9 mouse cellular contexts compared by ENCODE assay signal in genomic region chr5:139717723-139718122, GRCm38 (mm10). TPM values are rescaled to one million over a fixed set of nuclear protein-coding genes. Genes with fewer than 3 reads are reported as not detected.
DNase-seq lines count a peak whose midpoint lies in the region; ATAC-seq and TF ChIP-seq lines count a peak whose summit lies in the region.
"Had no signal": no experiment of that assay in that cellular context is flagged by ENCODE, and none has a peak within 500 bp of the region (broad histone marks: within the 10 kb centered on the region; RNA-seq: fewer than 3 reads in every experiment).

No protein-coding gene starts in this region.

- DNase-seq in hindbrain, embryonic 14.5 days (ENCODE audit: low spot score): peak; percentile 66
- DNase-seq in ZHBTc4 (ENCODE audit: low read depth, low spot score): peak; percentile 56
- DNase-seq in heart, postnatal 14 days: peak; percentile 67 to 77
- DNase-seq in layer of hippocampus, adult 9-10 months (ENCODE audit: low spot score): peak; percentile 20
- peak; percentile 78 for DNase-seq in lung, postnatal 36 days

- H3K36me3 ChIP-seq in hindbrain, embryonic 14.5 days (replicated peaks; ENCODE audit: control insufficient read depth, insufficient read depth): 0 out of 2 replicates have a peak, but pooled peaks cover 4% of the 10 kb centered on the region
- peaks cover 15% of the 10 kb centered on the region for H3K36me3 ChIP-seq in hindbrain, embryonic 13.5 days
- no peaks in the 10 kb centered on the region; the same call in 1 of the 2 replicates for H3K36me3 ChIP-seq in stomach, embryonic 16.5 days (ENCODE audit: control insufficient read depth, insufficient read depth, low read length)
- H3K36me3 ChIP-seq: limb, embryonic 15.5 days had no signal

- H3K4me2 ChIP-seq in hindbrain, embryonic 14.5 days (replicated peaks): no peak overlapping the region
- no peak overlapping the region for H3K4me2 ChIP-seq in hindbrain, embryonic 13.5 days
- no peak overlapping the region for H3K4me2 ChIP-seq in stomach, embryonic 16.5 days (ENCODE audit: low read depth, low read length)
- H3K4me2 ChIP-seq: limb, embryonic 15.5 days had no signal

- no peak for ATAC-seq in hindbrain, embryonic 14.5 days (ENCODE audit: low FRiP score)
- no peak for ATAC-seq in hindbrain, embryonic 13.5 days (ENCODE audit: low FRiP score)
- ATAC-seq in stomach, embryonic 16.5 days (ENCODE audit: insufficient read depth, low FRiP score): peak; percentile 11; the same call in 1 of the 2 replicates

- no peaks in the 10 kb centered on the region for H3K27me3 ChIP-seq in hindbrain, embryonic 14.5 days (ENCODE audit: control insufficient read depth, insufficient read depth, low read length)
- H3K27me3 ChIP-seq in hindbrain, embryonic 13.5 days: peaks cover 10% of the 10 kb centered on the region; the same call in 1 of the 2 replicates
- no peaks in the 10 kb centered on the region for H3K27me3 ChIP-seq in stomach, embryonic 16.5 days (ENCODE audit: control insufficient read depth, insufficient read depth, low read length)
- H3K27me3 ChIP-seq: limb, embryonic 15.5 days had no signal

- TF ChIP-seq POLR2A in cortical plate, adult 2 months (IDR thresholded peaks at IDR 0.05; ENCODE audit: extremely low read depth, insufficient read depth, low read length): no peak

- peak; percentile 95 for TF ChIP-seq CTCF in cortical plate, adult 2 months (IDR thresholded peaks at IDR 0.05; ENCODE audit: extremely low read depth, insufficient read depth, low read length)

- intact Hi-C loops in heart, postnatal 14 days (cut with DNase I): loop anchor here (1.0 kb wide), 2 partner anchors 29 to 33 kb away; no protein-coding TSS in a partner anchor

- WGBS in hindbrain, embryonic 14.5 days: 95% methylated on average over 2 of the region's 2 CpGs
- WGBS in hindbrain, embryonic 13.5 days: 95% methylated on average over 2 of the region's 2 CpGs
- WGBS in stomach, embryonic 16.5 days: 97% methylated on average over 2 of the region's 2 CpGs

- H3K4me1 ChIP-seq in hindbrain, embryonic 14.5 days (replicated peaks; ENCODE audit: control insufficient read depth, insufficient read depth, low read length): peaks cover 4% of the 10 kb centered on the region
- H3K4me1 ChIP-seq in hindbrain, embryonic 13.5 days (replicated peaks): peaks cover 17% of the 10 kb centered on the region
- H3K4me1 ChIP-seq in cortical plate, adult 2 months (ENCODE audit: control insufficient read depth, insufficient read depth, low read length): no peaks in the 10 kb centered on the region
- peaks cover 10% of the 10 kb centered on the region; the same call in 1 of the 2 replicates for H3K4me1 ChIP-seq in stomach, embryonic 16.5 days (ENCODE audit: control insufficient read depth, insufficient read depth, low read length)

- H3K27ac ChIP-seq in hindbrain, embryonic 14.5 days: no peak overlapping the region
- no peak overlapping the region for H3K27ac ChIP-seq in hindbrain, embryonic 13.5 days
- no peak overlapping the region for H3K27ac ChIP-seq in cortical plate, adult 2 months (ENCODE audit: insufficient read depth, low read length)
- peak overlapping the region; percentile 25; the same call in 1 of the 2 replicates for H3K27ac ChIP-seq in stomach, embryonic 16.5 days (ENCODE audit: low read length)
- H3K27ac ChIP-seq: limb, embryonic 15.5 days had no signal

- no peak overlapping the region for H3K4me3 ChIP-seq in hindbrain, embryonic 14.5 days (replicated peaks; ENCODE audit: low read length)
- H3K4me3 ChIP-seq in hindbrain, embryonic 13.5 days: no peak overlapping the region
- no peak overlapping the region for H3K4me3 ChIP-seq in cortical plate, adult 2 months (ENCODE audit: insufficient read depth, low read length)
- no peak overlapping the region for H3K4me3 ChIP-seq in stomach, embryonic 16.5 days (replicated peaks; ENCODE audit: low read length)
- H3K4me3 ChIP-seq: limb, embryonic 15.5 days had no signal

- H3K9me3 ChIP-seq in hindbrain, embryonic 14.5 days (ENCODE audit: control insufficient read depth, low read length): no peaks in the 10 kb centered on the region
- H3K9me3 ChIP-seq in hindbrain, embryonic 13.5 days: no peaks in the 10 kb centered on the region
- no peaks in the 10 kb centered on the region for H3K9me3 ChIP-seq in stomach, embryonic 16.5 days (replicated peaks; ENCODE audit: control insufficient read depth, low read length)
- H3K9me3 ChIP-seq: limb, embryonic 15.5 days had no signal

- no peak overlapping the region for H3K9ac ChIP-seq in hindbrain, embryonic 14.5 days
- no peak overlapping the region for H3K9ac ChIP-seq in hindbrain, embryonic 13.5 days
- no peak overlapping the region for H3K9ac ChIP-seq in stomach, embryonic 16.5 days (ENCODE audit: low read length)
- H3K9ac ChIP-seq: limb, embryonic 15.5 days had no signal

RNA-seq across cellular contexts. Expression of gene Micall2, which starts 18.4 kb away (rescaled TPM):
- 10.6 and 10.7 TPM in 2 replicates for polyA plus RNA-seq in hindbrain, embryonic 14.5 days (2014; fragmentation: Nextera tagmentation; extraction: Ambion mirVana)
- polyA plus RNA-seq in hindbrain, embryonic 13.5 days (2015; fragmentation: Nextera tagmentation; extraction: Ambion mirVana): 8.1 TPM in 2 replicates
- 1.4 and 1.5 TPM in 2 replicates for polyA plus RNA-seq in cortical plate, adult 2 months (2012; rRNA removed)
- 1 to 10 TPM; 3.7 to 4.1 TPM for total RNA-seq in heart, postnatal 14 days (2021)
- 9.3 and 9.5 TPM in 2 replicates for polyA plus RNA-seq in stomach, embryonic 16.5 days (2015; fragmentation: Nextera tagmentation; extraction: Ambion mirVana)

RNA-seq across cellular contexts. Expression of gene Ints1, which starts 57.8 kb away (rescaled TPM):
- polyA plus RNA-seq in hindbrain, embryonic 14.5 days (2014; fragmentation: Nextera tagmentation; extraction: Ambion mirVana): 37.2 and 37.6 TPM in 2 replicates
- 24.7 and 27.3 TPM in 2 replicates for polyA plus RNA-seq in hindbrain, embryonic 13.5 days (2015; fragmentation: Nextera tagmentation; extraction: Ambion mirVana)
- polyA plus RNA-seq in cortical plate, adult 2 months (2012; rRNA removed): 66.5 and 68.5 TPM in 2 replicates
- 10 to 100 TPM; 41.8 to 43.8 TPM for total RNA-seq in heart, postnatal 14 days (2021)
- polyA plus RNA-seq in stomach, embryonic 16.5 days (2015; fragmentation: Nextera tagmentation; extraction: Ambion mirVana): 20.2 and 21.0 TPM in 2 replicates

Comparison
In these comparisons a context has a peak if more than half of its experiments do, and no peak if none do; other contexts are left out.
1. DNase-seq: peak in every context shown above with its lines; median percentile 78 in lung, postnatal 36 days; 72 in heart, postnatal 14 days; 66 in hindbrain, embryonic 14.5 days; 56 in ZHBTc4; 20 in layer of hippocampus, adult 9-10 months.